Mouse (Mus musculus) WW6 (cell line): ENCODE measurements around the gene Klf12.

Experiments
- DNase-seq: peaks from one replicate; pipeline ENCODE4 v3.0.0-alpha.2; 2013; ENCODE audit warnings: low read depth, low spot score

Klf12 gene

DNA sequence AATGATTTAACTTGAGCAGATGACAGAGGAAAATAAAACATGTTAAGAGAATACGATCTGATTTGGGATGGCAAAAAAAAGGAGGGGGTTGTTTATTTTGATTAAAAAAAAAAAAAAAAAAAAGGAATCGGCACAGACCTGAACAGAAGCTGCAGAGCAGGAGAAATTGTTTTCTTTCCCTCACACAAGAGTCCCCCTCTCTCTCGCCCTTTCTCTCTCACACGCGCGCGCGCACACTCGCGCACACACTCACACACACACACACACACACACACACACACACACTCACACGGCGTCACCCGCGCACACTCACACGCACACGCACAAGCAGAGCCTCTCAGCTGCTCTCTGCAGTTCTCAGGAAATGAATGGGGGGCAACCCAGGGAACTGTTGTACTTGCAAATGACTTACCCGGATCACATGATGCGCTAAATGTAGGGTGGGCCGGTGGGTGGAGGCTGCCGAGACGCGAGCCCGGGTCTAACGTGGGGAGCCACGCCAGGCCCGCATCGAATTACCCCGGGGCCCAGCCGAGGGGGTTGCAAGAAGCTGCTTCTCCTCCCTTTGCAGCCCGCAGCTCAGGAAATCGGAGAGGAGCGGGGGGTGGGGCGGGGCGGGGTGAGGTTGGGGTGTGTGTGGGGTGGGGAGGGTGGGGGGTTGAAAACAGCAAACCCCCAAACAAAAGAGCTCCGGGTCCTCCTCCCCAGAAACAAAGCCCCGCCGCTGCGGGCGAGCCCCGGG is at the start of gene Klf12:
Klf12 (minus strand) TSS at position 561 of the 742 bp plus-strand sequence.
- DNase-seq: peak; percentile 86

DNA sequence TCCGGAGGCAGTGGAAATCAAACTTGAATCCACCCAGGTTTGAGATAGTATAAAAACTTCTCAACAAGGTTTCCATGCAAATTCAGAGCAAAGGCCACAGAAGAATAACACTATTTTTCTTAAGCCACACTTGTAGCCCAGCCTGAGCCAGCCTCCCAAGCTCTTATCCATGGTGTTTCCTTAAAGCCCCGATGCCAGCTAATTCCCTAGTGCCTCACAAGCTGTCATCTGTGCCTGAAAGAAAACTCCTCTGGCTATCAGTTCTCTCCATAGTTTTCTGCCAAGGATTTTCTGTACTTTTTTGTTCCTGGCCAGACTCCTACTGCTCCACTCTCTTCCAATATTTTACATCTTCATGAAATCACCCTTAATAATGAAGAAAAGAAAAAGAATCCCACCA is 48.9 kb upstream of the Klf12 start:
- DNase-seq: no peak

DNA sequence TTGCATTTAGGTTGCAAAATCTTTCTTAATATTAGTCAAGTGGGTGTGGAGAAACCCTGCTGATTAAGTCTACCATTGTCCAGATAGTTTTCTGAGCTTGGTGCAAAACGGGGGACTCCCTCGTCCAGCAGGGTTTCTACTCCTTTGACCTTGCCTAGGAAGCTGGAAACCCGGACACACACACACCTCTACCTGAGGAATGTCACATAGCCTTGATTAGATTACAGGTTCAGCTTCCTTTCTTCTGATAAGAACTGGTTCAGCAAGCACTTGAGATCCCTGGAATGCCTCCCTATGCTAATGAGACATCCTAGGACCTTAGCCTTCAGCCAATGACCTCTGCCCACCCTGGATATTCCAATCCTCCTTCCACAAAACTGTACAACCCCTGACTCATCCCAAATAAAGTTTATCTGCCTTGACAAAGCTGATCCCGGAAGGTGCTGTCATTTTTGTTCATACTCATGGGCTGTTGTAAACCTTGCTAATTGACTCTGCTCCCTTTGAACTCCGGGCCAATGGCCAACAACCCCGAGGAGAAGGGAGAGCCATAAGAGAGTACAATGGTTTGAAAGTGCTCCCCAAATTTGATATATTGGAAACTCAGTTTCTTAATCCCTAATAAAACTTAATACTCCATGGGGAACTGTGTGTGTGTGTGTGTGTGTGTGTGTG is 44.3 kb upstream of the Klf12 start:
- DNase-seq: no peak

DNA sequence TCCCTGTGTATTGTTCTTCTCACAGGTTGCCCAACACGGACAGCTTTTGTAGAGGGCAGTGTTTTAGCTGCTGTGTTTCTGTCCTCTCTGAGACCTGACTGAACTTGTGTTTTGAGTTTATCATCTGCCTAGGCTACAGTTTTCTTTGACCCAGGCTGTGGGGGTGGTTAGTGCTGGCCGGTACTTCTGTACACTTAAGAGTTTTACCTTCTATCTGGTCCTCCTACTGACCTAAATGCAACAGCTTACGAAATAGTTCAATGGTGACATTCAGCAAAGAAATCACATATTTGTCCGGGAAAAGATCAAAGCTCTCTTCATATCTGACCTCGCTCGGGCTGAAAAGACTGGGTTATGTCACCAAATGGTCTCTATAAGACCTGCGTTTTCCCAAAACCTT is 39.8 kb upstream of the Klf12 start:
- no peak for DNase-seq

DNA sequence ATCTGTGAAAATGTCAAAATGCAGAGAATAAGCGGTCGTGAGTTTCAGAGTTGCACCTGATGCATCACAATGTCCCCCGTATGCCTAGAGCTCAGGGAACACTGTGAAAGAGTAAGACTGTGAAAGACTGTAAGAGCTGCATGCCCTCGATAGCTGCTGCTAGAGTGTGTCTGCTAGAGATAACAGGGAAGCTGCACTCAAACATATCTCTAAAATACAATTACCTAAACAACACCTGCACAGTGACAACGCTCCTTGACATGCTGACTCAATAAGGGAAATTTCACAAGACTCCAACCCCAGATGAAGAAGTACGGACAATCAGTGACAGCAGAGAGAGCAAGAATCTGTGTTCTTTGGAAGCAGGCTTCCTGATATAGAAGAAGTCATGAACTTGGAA is 37.5 kb upstream of the Klf12 start:
- no peak for DNase-seq

DNA sequence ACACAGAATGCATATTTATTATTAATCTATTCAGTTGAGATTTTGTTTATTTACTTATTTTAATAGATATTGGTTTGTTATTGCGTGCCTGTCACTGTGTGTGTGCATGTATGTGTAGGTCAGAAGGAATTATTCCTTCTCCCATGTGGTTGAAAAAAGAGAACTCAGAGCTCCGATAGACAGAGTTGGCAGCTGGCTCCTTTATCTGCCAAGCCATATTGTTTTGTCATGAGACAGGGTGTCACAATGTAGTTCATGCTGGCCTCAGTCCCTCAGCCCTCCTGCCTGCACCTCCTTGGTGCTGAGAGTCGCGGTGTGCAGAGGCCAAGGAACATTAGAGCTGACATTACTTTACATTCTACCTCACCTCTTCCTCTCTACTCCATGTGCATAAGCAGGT is 32.3 kb upstream of the Klf12 start:
- DNase-seq: no peak

DNA sequence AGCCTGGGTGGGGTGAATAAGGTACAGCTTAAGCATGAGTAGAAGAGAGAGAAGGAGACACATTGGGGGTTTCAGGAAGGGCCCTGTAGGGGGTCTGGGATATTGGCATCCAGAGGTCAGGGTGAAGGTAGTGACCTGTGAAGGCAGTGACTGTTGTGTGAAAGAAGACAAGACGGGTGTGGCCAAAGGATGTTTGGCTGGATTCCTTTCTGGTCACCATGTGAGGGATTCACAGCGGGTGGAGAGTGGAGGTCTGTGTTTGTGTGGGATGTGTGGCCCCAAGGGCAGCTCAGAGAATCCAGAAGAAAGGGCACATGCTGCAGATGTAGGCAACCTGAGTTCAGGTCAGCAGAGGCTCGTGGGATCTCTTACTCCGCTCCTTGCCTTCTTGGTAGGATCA is 29.6 kb upstream of the Klf12 start:
- no peak for DNase-seq

DNA sequence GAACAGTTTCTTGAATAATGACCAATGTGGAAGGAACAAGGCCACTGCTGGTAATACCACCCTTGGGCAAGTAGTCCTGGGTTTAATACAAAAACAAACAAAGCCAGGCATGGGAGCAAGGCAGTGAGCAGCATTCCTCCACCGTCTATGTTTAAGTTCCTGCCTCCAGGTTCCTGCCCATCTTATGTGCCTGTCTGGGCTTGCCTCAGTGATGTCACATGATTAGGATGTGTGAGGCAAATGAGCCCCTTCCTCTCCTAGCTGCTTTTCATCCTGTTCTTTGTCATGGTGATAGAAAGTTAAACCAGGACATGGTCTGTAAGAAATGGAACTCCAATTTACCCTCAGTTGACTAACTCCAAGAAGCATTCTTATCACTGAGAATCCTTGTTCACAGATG is 16.4 kb upstream of the Klf12 start:
- DNase-seq: no peak

DNA sequence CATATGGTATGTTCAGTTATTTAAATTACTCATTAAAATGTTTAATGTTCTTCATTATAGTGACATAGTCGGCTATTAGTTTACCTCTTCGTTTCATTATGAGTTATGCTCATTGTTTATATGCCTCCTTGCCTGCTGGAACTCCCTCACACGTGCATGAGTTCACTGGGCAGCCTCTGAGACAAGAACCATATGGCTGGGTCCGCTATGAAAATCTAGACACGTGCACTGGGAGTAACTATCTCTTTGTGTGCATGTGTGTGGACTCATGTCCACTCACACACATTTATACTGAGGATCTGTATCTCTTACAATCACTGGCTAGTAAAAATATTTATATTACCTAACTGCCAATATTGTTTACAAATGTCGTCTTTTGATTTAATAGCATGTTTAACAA is 14.4 kb upstream of the Klf12 start:
- no peak for DNase-seq

DNA sequence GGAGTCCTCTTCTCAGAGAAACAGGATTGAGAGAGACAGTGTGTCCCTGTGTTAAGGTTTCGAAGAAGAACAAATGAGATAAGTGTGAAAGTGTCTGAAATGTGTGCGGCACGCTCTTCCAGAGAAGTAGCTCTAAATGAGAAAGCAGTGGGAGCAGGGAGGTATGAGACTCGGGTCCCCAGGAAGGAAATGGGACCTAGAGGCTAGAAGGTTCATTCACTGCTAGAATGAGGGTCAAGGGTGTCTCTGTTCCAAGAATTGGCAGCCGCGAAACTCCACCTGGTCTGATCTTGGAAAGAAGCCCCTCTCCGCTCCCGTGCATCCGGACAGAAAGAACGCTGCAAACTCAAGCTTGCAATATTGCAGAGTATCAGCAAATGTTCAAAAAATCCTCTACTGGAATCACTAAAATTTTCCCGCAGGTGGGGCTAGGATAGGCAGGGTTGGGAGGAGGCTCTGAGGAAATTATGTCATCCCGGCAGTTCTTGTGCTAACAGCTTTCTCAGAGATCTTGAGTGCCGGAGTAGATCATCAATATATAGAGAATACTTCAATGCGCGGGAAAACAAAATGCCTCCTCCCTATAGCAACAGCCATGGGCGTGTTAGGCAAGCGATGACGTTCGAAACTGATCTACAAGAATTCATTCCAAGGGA is 2.2 kb upstream of the Klf12 start:
- DNase-seq: no peak

DNA sequence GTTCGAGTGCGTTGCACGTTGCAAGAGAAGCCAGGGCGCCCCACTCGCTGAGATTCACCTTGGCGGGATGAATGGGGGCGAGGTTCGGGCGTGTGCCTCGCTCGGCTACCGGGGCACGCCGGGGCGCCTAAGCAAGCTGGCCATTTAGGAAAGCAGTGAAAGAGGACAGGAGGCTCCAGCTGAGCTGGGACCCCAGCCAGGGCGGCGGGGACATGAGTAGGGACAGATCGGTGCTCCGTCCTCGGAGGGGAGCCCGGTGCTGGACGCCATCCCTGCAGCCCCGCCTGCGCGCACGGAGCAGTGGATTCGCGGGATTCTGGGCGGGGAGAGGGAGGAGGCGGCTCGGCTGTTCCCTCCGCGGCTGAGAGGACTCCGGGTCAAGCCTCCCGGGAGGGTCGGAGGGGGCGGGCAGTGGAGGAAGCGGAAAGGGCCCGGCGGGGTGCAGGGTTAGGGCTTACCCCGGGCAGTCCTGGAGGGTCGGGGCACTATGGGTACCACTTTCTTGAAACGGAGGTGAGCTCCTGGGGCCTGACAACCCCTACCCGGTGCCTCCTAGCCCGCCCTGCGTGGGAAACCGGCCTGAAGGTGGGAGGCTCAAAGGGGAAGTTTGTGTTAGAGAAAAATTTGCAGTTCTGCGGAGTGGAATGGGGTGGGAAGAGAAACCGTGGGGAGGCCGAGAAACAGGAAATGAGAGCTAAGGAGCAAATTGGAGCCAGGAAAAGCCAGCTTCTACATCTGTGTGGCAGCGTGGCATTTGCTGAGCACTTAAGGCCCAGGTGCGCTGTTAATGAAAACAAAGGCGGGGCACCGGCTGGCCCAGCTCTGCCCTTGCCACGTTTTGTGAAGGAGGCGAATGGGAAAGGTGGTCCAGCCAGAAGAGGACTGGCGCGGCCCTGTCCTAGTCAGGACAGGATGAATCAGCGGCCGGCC is 1.4 kb upstream of the Klf12 start:
- DNase-seq: peak; percentile 20

DNA sequence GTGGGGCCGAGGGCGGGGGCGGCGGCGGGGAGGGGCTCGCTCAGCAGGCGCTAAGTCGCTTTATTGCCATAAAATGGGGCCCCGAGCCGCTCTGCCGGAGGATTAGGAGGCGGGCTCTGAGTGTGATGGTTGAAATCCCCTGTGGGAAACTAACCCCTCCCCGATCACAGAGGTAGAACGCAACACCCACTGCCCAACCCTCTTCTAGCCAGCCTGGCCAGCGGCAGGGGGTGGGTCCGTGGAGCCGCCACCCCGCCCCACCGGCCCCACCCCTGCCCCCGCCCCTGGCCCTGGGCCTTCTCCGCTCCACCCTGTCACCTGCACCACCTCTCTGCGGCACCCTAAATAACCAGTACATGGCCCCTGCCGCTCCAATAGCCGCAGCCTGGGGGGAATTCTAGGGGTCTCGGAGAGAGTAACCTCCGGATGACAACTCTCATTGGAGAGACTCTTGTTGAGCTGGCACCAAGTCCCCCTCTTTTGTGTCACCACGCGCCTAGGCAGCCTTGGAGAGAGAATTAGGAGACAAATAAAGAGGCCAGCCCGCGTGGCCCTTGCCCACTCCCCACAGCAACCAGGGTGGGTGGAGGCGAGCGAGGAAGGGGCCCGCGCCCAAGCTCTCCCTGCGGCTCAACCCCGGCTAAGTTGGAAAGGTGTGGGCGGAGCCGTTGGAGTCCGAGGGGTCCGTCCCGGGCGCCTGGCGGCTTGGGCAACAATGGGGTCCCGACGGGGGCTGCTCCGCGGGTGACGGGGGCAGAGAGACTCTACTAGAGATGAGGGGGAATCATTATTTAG is 579 bp upstream of the Klf12 start:
- peak; percentile 75 for DNase-seq

DNA sequence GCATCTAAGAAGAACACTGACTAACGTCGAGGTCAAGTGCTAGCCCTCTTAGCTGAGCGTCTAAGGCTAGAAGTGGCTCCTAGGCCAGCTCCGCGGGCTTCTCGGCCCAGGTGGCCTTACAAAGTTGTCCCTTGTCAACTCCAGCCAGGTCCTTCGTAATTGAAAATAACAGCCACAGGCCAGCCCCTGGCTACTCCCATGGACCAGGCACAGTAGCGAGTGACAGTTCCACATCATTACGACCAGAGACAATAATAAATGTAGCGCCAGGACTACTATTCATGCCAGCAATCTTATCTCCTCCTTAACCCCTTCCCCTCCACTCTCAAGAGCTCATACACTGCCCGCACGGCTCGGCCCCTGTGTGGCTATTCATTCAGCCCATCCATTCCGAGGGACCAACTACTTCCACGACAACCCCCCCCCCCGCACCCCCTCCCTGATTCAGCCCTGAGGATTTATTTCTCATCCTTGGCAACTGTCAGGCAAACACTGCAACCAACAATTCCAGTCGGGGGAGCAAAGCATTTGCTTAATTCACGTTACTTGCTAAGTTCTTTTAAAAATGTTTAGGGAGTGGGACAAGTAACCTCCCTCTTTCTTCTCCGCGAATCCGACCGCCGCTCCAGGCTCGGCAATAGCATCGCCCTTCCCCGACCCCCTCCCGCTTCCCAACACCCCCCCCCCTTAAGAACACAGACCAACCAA is 914 bp downstream of the Klf12 start:
- DNase-seq: no peak

DNA sequence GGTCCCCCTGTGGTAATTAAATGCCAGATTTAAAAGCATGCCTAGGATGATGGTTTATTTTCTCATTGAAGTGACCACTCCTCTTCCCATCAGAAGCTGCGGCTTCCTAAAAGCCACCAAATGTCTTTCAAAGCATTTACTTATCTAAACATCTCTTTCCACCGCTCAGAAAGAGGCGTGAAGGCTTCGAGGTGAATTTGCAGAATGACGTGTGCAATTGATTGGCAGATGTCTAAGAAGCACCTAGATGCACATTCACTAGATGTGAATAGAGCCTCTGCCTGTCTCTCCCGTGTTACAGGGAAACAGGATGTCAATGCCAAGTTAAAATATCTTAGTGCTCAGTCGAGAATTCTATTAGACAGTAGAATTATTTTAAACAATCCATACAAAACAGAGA is 1.8 kb downstream of the Klf12 start:
- DNase-seq: no peak

DNA sequence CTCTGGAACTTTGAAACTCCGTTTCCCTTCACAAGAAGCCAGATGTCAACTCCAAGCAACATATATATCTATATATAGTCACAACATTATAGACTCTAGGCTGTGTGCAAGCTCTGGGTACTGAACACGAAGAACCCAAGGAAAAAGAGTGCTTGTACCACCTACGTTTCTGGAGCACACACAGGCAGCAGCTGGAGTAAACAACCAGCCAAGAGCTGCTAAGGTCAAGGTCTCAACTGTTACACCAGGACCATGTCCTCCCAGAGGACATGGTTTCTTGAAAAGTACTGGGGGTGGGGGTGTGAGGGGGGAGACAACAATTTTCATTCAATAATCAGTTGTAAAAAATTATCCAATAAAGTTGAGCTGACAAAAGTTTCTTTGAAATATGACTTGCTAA is 2.7 kb downstream of the Klf12 start:
- no peak for DNase-seq

DNA sequence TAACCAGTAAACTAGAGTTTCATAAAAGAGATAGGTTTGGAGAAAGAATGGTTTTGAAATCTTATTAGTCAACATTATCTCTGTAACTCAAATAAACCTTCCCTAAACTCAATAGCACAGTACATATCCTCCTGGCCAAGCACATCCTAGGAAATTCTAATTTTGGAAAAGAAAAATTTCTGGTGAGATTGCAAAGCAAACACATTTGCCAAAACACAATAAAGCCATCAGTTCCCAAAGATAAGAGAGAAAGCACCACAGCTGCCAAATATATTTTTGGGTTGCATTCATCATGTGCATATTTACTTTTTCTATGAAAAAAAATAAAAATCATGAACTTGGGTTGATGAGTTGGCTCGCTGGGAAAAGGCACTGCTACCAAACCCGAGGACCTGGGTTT is 10.3 kb downstream of the Klf12 start:
- no peak for DNase-seq

DNA sequence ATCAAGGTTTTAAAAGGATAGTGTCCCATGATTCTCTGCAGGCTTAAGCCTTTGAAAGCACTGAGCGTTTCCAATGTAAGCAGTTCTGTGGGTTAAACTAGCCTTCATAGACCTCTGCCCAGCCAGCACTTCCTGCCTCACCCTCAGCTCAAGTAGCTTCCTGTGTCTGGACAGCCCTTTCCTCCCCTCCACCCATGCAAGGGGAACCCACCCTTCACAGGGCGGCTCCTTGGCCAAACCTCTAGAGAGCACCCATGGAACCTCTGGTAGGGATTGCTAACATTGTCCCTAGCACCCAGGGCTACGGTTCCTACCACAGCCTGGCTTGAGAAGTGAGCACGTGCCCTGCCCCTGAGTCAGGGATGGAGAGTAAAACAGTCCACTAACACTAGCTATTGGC is 23.9 kb downstream of the Klf12 start:
- no peak for DNase-seq

DNA sequence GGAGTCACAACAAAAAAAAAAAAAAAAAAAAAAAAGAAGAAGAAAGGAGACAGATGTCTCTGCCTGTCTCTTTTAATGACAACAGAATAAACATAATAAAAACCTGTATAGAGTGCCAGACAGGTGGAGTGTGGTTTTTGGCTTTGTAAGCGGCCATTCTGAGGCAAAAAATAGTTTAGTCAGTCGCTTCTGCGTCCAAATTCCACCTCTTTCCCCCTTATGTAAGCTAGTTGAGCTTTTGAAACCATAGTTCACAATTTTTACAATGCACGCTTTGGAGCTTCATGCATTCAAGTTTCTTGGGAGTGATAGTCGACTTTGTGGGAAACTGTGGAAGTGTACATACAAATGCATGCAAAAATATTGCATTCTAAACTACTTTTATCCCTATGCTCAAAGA is 41.4 kb downstream of the Klf12 start:
- DNase-seq: no peak

DNA sequence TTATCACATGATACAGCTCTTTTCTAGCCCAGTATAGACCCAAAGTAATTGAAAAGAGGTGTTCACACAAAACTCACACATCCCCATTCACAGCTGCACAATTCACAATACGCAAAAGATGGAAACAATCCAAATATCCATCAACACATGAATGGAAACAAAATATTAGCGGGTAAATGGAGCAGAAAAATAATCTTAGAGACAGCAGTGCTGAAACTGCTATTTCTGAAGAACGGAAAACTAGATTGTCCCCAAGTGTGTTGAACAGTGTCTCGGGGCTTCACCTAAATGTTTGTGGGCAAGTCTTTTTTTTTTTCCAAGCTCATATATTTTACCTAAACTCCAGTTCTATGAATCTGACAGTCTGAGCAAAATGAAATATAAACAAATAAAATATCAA is 44.6 kb downstream of the Klf12 start:
- no peak for DNase-seq

DNA sequence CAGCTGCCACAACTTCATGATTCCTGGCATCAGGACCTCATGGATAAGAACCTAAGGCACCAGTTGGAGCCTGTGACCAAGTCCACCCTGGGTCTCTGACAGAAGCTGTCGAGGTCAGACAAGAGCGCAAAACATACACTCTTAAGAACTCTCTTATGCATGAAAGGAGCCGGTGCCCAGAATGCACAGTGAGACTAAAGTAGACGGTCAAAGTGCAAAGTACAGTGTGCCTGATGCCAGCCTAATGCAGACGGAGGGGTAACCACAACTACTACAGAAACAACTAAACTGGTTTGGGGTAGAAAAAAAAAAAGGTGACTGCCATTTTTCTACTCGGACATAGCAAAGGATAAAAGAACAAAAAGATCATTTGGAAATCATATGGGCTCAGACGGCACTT is 47.7 kb downstream of the Klf12 start:
- no peak for DNase-seq
